Mouse (Mus musculus): Measurements from ENCODE around the gene Inafm1. TPM values are rescaled to one million over a fixed set of nuclear protein-coding genes. Genes with fewer than 3 reads are reported as not detected.

Inafm1 gene
- polyA plus RNA-seq, 1 experiment from 2014 or later, result 9.3 TPM

- no peaks in the 10 kb centered on the region for H3K9me3 ChIP-seq (replicated peaks; ENCODE audit: control insufficient read depth, low read length)
- peaks cover 7% of the 10 kb centered on the region; the same call in 1 of the 2 replicates for H3K36me3 ChIP-seq (replicated peaks; ENCODE audit: control insufficient read depth, insufficient read depth, low read depth, low read length)
- peak; percentile 60 for DNase-seq (ENCODE audit: low spot score)
- peak overlapping the region; percentile 28 for H3K9ac ChIP-seq (replicated peaks; ENCODE audit: low read length)
- WGBS, result 2% methylated on average over 14 of the region's 14 CpGs
- 0 out of 2 replicates have a peak overlapping the region, but pooled peaks have one; percentile 13 for H3K27ac ChIP-seq (replicated peaks; ENCODE audit: low read depth, low read length)
- H3K27me3 ChIP-seq (ENCODE audit: control insufficient read depth, insufficient read depth, low read length), result no peaks in the 10 kb centered on the region
- no peaks in the 10 kb centered on the region for H3K4me1 ChIP-seq (ENCODE audit: control insufficient read depth, insufficient read depth, low read length)
- H3K4me2 ChIP-seq (ENCODE audit: low read depth, low read length), result peak overlapping the region; percentile 55
- H3K4me3 ChIP-seq (ENCODE audit: low read depth, low read length), result peak overlapping the region; percentile 53
- peak; percentile 66 for ATAC-seq (replicated peaks; ENCODE audit: insufficient number of reproducible peaks, low FRiP score, low TSS enrichment, low read depth)
Observed at GRCm38 (mm10) chr7:16285450-16286025, 12.1 kb upstream of the Inafm1 start.

GRCm38 (mm10) chr7:16284904-16285303, 11.5 kb upstream of the Inafm1 start:
- Histone ChIP-seq H3K4me2 (ENCODE audit: low read depth, low read length) (no peak overlapping the region), H3K4me1 (ENCODE audit: control insufficient read depth, insufficient read depth, low read length) (no peaks in the 10 kb centered on the region), H3K36me3 (replicated peaks; ENCODE audit: control insufficient read depth, insufficient read depth, low read depth, low read length) (peaks cover 7% of the 10 kb centered on the region; the same call in 1 of the 2 replicates), H3K4me3 (ENCODE audit: low read depth, low read length) (peak overlapping the region; percentile 53), H3K27me3 (ENCODE audit: control insufficient read depth, insufficient read depth, low read length) (no peaks in the 10 kb centered on the region), H3K27ac (replicated peaks; ENCODE audit: low read depth, low read length) (no peak overlapping the region), H3K9me3 (replicated peaks; ENCODE audit: control insufficient read depth, low read length) (no peaks in the 10 kb centered on the region), H3K9ac (replicated peaks; ENCODE audit: low read length) (no peak overlapping the region)
- WGBS, result 72% methylated on average over 9 of the region's 9 CpGs
- DNase-seq (ENCODE audit: low spot score) (no peak), ATAC-seq (replicated peaks; ENCODE audit: insufficient number of reproducible peaks, low FRiP score, low TSS enrichment, low read depth) (no peak)

- no peaks in the 10 kb centered on the region for H3K4me1 ChIP-seq (ENCODE audit: control insufficient read depth, insufficient read depth, low read length)
- H3K27ac ChIP-seq (replicated peaks; ENCODE audit: low read depth, low read length), result no peak overlapping the region
- ATAC-seq (replicated peaks; ENCODE audit: insufficient number of reproducible peaks, low FRiP score, low TSS enrichment, low read depth), result no peak
- peaks cover 7% of the 10 kb centered on the region; the same call in 1 of the 2 replicates for H3K36me3 ChIP-seq (replicated peaks; ENCODE audit: control insufficient read depth, insufficient read depth, low read depth, low read length)
- H3K9me3 ChIP-seq (replicated peaks; ENCODE audit: control insufficient read depth, low read length), result no peaks in the 10 kb centered on the region
- DNase-seq (ENCODE audit: low spot score), result no peak
- no peak overlapping the region for H3K4me3 ChIP-seq (ENCODE audit: low read depth, low read length)
- no peak overlapping the region; the same call in 1 of the 2 replicates for H3K9ac ChIP-seq (replicated peaks; ENCODE audit: low read length)
- no peak overlapping the region for H3K4me2 ChIP-seq (ENCODE audit: low read depth, low read length)
- H3K27me3 ChIP-seq (ENCODE audit: control insufficient read depth, insufficient read depth, low read length), result no peaks in the 10 kb centered on the region
- WGBS, result 89% methylated on average over 8 of the region's 8 CpGs
Observed at GRCm38 (mm10) chr7:16284001-16284400, 10.6 kb upstream of the Inafm1 start.

- Histone ChIP-seq H3K36me3 (replicated peaks; ENCODE audit: control insufficient read depth, insufficient read depth, low read depth, low read length) (peaks cover 7% of the 10 kb centered on the region; the same call in 1 of the 2 replicates), H3K4me3 (ENCODE audit: low read depth, low read length) (no peak overlapping the region), H3K4me2 (ENCODE audit: low read depth, low read length) (no peak overlapping the region), H3K27ac (replicated peaks; ENCODE audit: low read depth, low read length) (no peak overlapping the region), H3K9ac (replicated peaks; ENCODE audit: low read length) (no peak overlapping the region), H3K4me1 (ENCODE audit: control insufficient read depth, insufficient read depth, low read length) (no peaks in the 10 kb centered on the region), H3K27me3 (ENCODE audit: control insufficient read depth, insufficient read depth, low read length) (no peaks in the 10 kb centered on the region), H3K9me3 (replicated peaks; ENCODE audit: control insufficient read depth, low read length) (no peaks in the 10 kb centered on the region)
- DNase-seq (ENCODE audit: low spot score), result no peak
- ATAC-seq (replicated peaks; ENCODE audit: insufficient number of reproducible peaks, low FRiP score, low TSS enrichment, low read depth), result no peak
- 96% methylated on average over 13 of the region's 13 CpGs for WGBS
Observed at GRCm38 (mm10) chr7:16282334-16282733, 8.9 kb upstream of the Inafm1 start.

- Histone ChIP-seq H3K4me1 (ENCODE audit: control insufficient read depth, insufficient read depth, low read length) (no peaks in the 10 kb centered on the region), H3K4me3 (ENCODE audit: low read depth, low read length) (no peak overlapping the region), H3K36me3 (replicated peaks; ENCODE audit: control insufficient read depth, insufficient read depth, low read depth, low read length) (peaks cover 7% of the 10 kb centered on the region), H3K4me2 (ENCODE audit: low read depth, low read length) (no peak overlapping the region), H3K9me3 (replicated peaks; ENCODE audit: control insufficient read depth, low read length) (no peaks in the 10 kb centered on the region), H3K9ac (replicated peaks; ENCODE audit: low read length) (no peak overlapping the region), H3K27me3 (ENCODE audit: control insufficient read depth, insufficient read depth, low read length) (no peaks in the 10 kb centered on the region), H3K27ac (replicated peaks; ENCODE audit: low read depth, low read length) (no peak overlapping the region)
- 89% methylated on average over 11 of the region's 11 CpGs for WGBS
- ATAC-seq (replicated peaks; ENCODE audit: insufficient number of reproducible peaks, low FRiP score, low TSS enrichment, low read depth) (no peak), DNase-seq (ENCODE audit: low spot score) (no peak)
Observed at GRCm38 (mm10) chr7:16280721-16281120, 7.3 kb upstream of the Inafm1 start.

- H3K27ac ChIP-seq (replicated peaks; ENCODE audit: low read depth, low read length), result no peak overlapping the region
- H3K4me1 ChIP-seq (ENCODE audit: control insufficient read depth, insufficient read depth, low read length), result peaks cover 8% of the 10 kb centered on the region
- no peaks in the 10 kb centered on the region for H3K27me3 ChIP-seq (ENCODE audit: control insufficient read depth, insufficient read depth, low read length)
- WGBS, result 86% methylated on average over 10 of the region's 10 CpGs
- H3K4me3 ChIP-seq (ENCODE audit: low read depth, low read length), result no peak overlapping the region
- no peaks in the 10 kb centered on the region for H3K9me3 ChIP-seq (replicated peaks; ENCODE audit: control insufficient read depth, low read length)
- DNase-seq (ENCODE audit: low spot score), result no peak
- H3K9ac ChIP-seq (replicated peaks; ENCODE audit: low read length), result no peak overlapping the region
- no peak for ATAC-seq (replicated peaks; ENCODE audit: insufficient number of reproducible peaks, low FRiP score, low TSS enrichment, low read depth)
- H3K4me2 ChIP-seq (ENCODE audit: low read depth, low read length), result no peak overlapping the region
- H3K36me3 ChIP-seq (replicated peaks; ENCODE audit: control insufficient read depth, insufficient read depth, low read depth, low read length), result no peaks in the 10 kb centered on the region; the same call in none of the 2 replicates
Observed at GRCm38 (mm10) chr7:16274922-16275890, 1.8 kb upstream of the Inafm1 start.

GRCm38 (mm10) chr7:16273766-16274140, 336 bp upstream of the Inafm1 start:
- ATAC-seq (replicated peaks; ENCODE audit: insufficient number of reproducible peaks, low FRiP score, low TSS enrichment, low read depth) (peak; percentile 74), DNase-seq (ENCODE audit: low spot score) (peak; percentile 78)
- Histone ChIP-seq H3K27me3 (ENCODE audit: control insufficient read depth, insufficient read depth, low read length) (no peaks in the 10 kb centered on the region), H3K4me1 (ENCODE audit: control insufficient read depth, insufficient read depth, low read length) (peaks cover 8% of the 10 kb centered on the region), H3K27ac (replicated peaks; ENCODE audit: low read depth, low read length) (peak overlapping the region; percentile 81), H3K4me3 (ENCODE audit: low read depth, low read length) (peak overlapping the region; percentile 75), H3K9ac (replicated peaks; ENCODE audit: low read length) (peak overlapping the region; percentile 74), H3K36me3 (replicated peaks; ENCODE audit: control insufficient read depth, insufficient read depth, low read depth, low read length) (no peaks in the 10 kb centered on the region; the same call in none of the 2 replicates), H3K9me3 (replicated peaks; ENCODE audit: control insufficient read depth, low read length) (no peaks in the 10 kb centered on the region), H3K4me2 (ENCODE audit: low read depth, low read length) (peak overlapping the region; percentile 97)
- 0% methylated on average over 18 of the region's 18 CpGs for WGBS

GRCm38 (mm10) chr7:16272681-16273080, 736 bp downstream of the Inafm1 start:
- H3K4me1 ChIP-seq (ENCODE audit: control insufficient read depth, insufficient read depth, low read length), result peaks cover 8% of the 10 kb centered on the region
- H3K4me2 ChIP-seq (ENCODE audit: low read depth, low read length), result peak overlapping the region; percentile 97
- DNase-seq (ENCODE audit: low spot score) (peak; percentile 72), ATAC-seq (replicated peaks; ENCODE audit: insufficient number of reproducible peaks, low FRiP score, low TSS enrichment, low read depth) (peak; percentile 81)
- peak overlapping the region; percentile 74 for H3K9ac ChIP-seq (replicated peaks; ENCODE audit: low read length)
- no peaks in the 10 kb centered on the region; the same call in 1 of the 2 replicates for H3K36me3 ChIP-seq (replicated peaks; ENCODE audit: control insufficient read depth, insufficient read depth, low read depth, low read length)
- no peaks in the 10 kb centered on the region for H3K27me3 ChIP-seq (ENCODE audit: control insufficient read depth, insufficient read depth, low read length)
- peak overlapping the region; percentile 75 for H3K4me3 ChIP-seq (ENCODE audit: low read depth, low read length)
- under 1% methylated on average over 44 of the region's 46 CpGs for WGBS
- H3K9me3 ChIP-seq (replicated peaks; ENCODE audit: control insufficient read depth, low read length), result no peaks in the 10 kb centered on the region
- peak overlapping the region; percentile 82 for H3K27ac ChIP-seq (replicated peaks; ENCODE audit: low read depth, low read length)

Data from embryonic facial prominence, embryonic 11.5 days (tissue).